Mouse (Mus musculus) MEL (cell line): ENCODE data around the gene Slc7a5. TPM values are rescaled to one million over a fixed set of nuclear protein-coding genes. Genes with fewer than 3 reads are reported as not detected.
A peak's percentile ranks its signal among the peaks of the same experiment; 100 is the strongest.

Experiments used
- DNase-seq: peaks from one replicate; pipeline ENCODE4 v3.0.0; 2011; ENCODE audit warnings: low read depth, low spot score
- H3K27ac ChIP-seq: 2 replicates; pipeline ENCODE4 v1.5.1; 2012; ENCODE audit warnings: low read depth, mild to moderate bottlenecking, control low read depth, low read length, moderate library complexity; ENCODE audit not compliant: control insufficient read depth
- H3K27me3 ChIP-seq, 2 experiments: fragments of 150-350 bp in 1 of 2; sonication (generic) in 1 of 2; 2 replicates each; pipeline ENCODE4 v1.6.1; 2012; ENCODE audit warnings: low read length in 2 of 2, mild to moderate bottlenecking in 2 of 2, improper control_type of control experiment in 1 of 2, moderate library complexity in 1 of 2; ENCODE audit not compliant: insufficient read depth in 2 of 2, control insufficient read depth in 1 of 2
- H3K36me3 ChIP-seq, 2 experiments: 2 replicates each; pipeline ENCODE4 v1.6.1; 2012 to 2014; ENCODE audit warnings: low read length in 2 of 2, improper control_type of control experiment in 1 of 2, inconsistent platforms in 1 of 2, mild to moderate bottlenecking in 1 of 2; ENCODE audit not compliant: insufficient read depth in 2 of 2, control insufficient read depth in 1 of 2
- H3K4me1 ChIP-seq, 2 experiments: fragments of 150-350 bp in 1 of 2; sonication (generic) in 1 of 2; 2 replicates each; pipeline ENCODE4 v1.6.1; 2012; ENCODE audit warnings: low read length in 2 of 2, improper control_type of control experiment in 1 of 2, mild to moderate bottlenecking in 1 of 2; ENCODE audit not compliant: insufficient read depth in 2 of 2, control insufficient read depth in 1 of 2
- H3K4me3 ChIP-seq, 2 experiments: fragments of 150-350 bp in 1 of 2; sonication (generic) in 1 of 2; 2 replicates each; pipeline ENCODE4 v1.5.1; 2012; ENCODE audit warnings: low read depth in 2 of 2, low read length in 2 of 2, mild to moderate bottlenecking in 2 of 2, moderate library complexity in 2 of 2, control low read depth in 1 of 2, improper control_type of control experiment in 1 of 2; ENCODE audit not compliant: control insufficient read depth in 1 of 2, insufficient read depth in 1 of 2
- H3K79me2 ChIP-seq: 2 replicates; pipeline ENCODE4 v1.6.1; 2012; ENCODE audit warnings: mild to moderate bottlenecking, low read length, moderate library complexity; ENCODE audit not compliant: control insufficient read depth, poor library complexity, insufficient read depth
- H3K9ac ChIP-seq: 2 replicates; pipeline ENCODE4 v1.6.1; 2012; ENCODE audit warnings: low read depth, mild to moderate bottlenecking, control low read depth, low read length, moderate library complexity; ENCODE audit not compliant: control insufficient read depth, poor library complexity, severe bottlenecking
- H3K9me3 ChIP-seq: fragments of 150-350 bp; sonication (generic); replicated peaks from 2 replicates; pipeline ENCODE4 v1.6.1; 2012; ENCODE audit warnings: mild to moderate bottlenecking, low read length, improper control_type of control experiment, moderate library complexity; ENCODE audit not compliant: insufficient read depth
- BHLHE40 ChIP-seq: IDR thresholded peaks from 2 replicates; pipeline ENCODE4 v1.6.1; 2012; ENCODE audit warnings: low read depth, mild to moderate bottlenecking, inconsistent platforms, low read length, improper control_type of control experiment, borderline replicate concordance
- CHD1 ChIP-seq: IDR thresholded peaks from 2 replicates; pipeline ENCODE4 v1.6.1; 2012; ENCODE audit warnings: low read depth, mild to moderate bottlenecking, inconsistent platforms, low read length, improper control_type of control experiment
- CHD2 ChIP-seq: IDR thresholded peaks from 2 replicates; pipeline ENCODE4 v1.6.1; 2011; ENCODE audit warnings: low read length, improper control_type of control experiment
- CTCF ChIP-seq, 3 experiments: IDR thresholded peaks in 2 of 3; conservative IDR thresholded peaks in 1 of 3; 2 replicates each; pipeline ENCODE4 v1.5.1; 2011 to 2012; ENCODE audit warnings: low read length in 3 of 3, low read depth in 2 of 3, mild to moderate bottlenecking in 2 of 3, improper control_type of control experiment in 1 of 3, inconsistent platforms in 1 of 3, mixed read lengths in 1 of 3, moderate library complexity in 1 of 3; ENCODE audit not compliant: control insufficient read depth in 1 of 3, insufficient read depth in 1 of 3, poor library complexity in 1 of 3, severe bottlenecking in 1 of 3
- E2F4 ChIP-seq: IDR thresholded peaks from 2 replicates; pipeline ENCODE4 v1.6.1; 2011; ENCODE audit warnings: low read depth, low read length, improper control_type of control experiment, borderline replicate concordance
- ELF1 ChIP-seq: IDR thresholded peaks from 2 replicates; pipeline ENCODE4 v1.6.1; 2014; ENCODE audit warnings: low read depth, mild to moderate bottlenecking, inconsistent platforms, low read length, improper control_type of control experiment, moderate library complexity
- EP300 ChIP-seq, 2 experiments: IDR thresholded peaks; 2 replicates each; pipeline ENCODE4 v1.6.1; 2011; ENCODE audit warnings: improper control_type of control experiment in 2 of 2, low read length in 2 of 2, low read depth in 1 of 2, mild to moderate bottlenecking in 1 of 2
- ETS1 ChIP-seq: IDR thresholded peaks from 2 replicates; pipeline ENCODE4 v1.6.1; 2012; ENCODE audit warnings: low read depth, mild to moderate bottlenecking, inconsistent platforms, low read length, improper control_type of control experiment, moderate library complexity
- GATA1 ChIP-seq: IDR thresholded peaks from 2 replicates; pipeline ENCODE4 v1.6.1; 2011; ENCODE audit warnings: low read depth, low read length, improper control_type of control experiment
- HCFC1 ChIP-seq: IDR thresholded peaks from 2 replicates; pipeline ENCODE4 v1.6.1; 2012; ENCODE audit warnings: low read depth, mild to moderate bottlenecking, inconsistent platforms, low read length, improper control_type of control experiment, moderate library complexity
- JUND ChIP-seq: IDR thresholded peaks from 2 replicates; pipeline ENCODE4 v1.6.1; 2011; ENCODE audit warnings: low read depth, mild to moderate bottlenecking, improper control_type of control experiment, low read length
- KAT2A ChIP-seq: conservative IDR thresholded peaks from 2 replicates; pipeline ENCODE4 v1.6.1; 2012; ENCODE audit warnings: low read depth, low read length, improper control_type of control experiment, inconsistent platforms
- MAFK ChIP-seq: IDR thresholded peaks from 2 replicates; pipeline ENCODE4 v1.6.1; 2011; ENCODE audit warnings: low read depth, mild to moderate bottlenecking, low read length, improper control_type of control experiment, borderline replicate concordance
- MAX ChIP-seq: IDR thresholded peaks from 2 replicates; pipeline ENCODE4 v1.6.1; 2011; ENCODE audit warnings: low read length, improper control_type of control experiment
- MAZ ChIP-seq: IDR thresholded peaks from 2 replicates; pipeline ENCODE4 v1.6.1; 2012; ENCODE audit warnings: low read depth, mild to moderate bottlenecking, inconsistent platforms, low read length, improper control_type of control experiment
- MEF2A ChIP-seq: IDR thresholded peaks from 2 replicates; pipeline ENCODE4 v1.6.1; 2014; ENCODE audit warnings: low read depth, mild to moderate bottlenecking, inconsistent platforms, low read length, improper control_type of control experiment; ENCODE audit not compliant: poor library complexity, insufficient replicate concordance, severe bottlenecking; ENCODE audit errors: extremely low read depth
- MXI1 ChIP-seq: IDR thresholded peaks from 2 replicates; pipeline ENCODE4 v1.6.1; 2011; ENCODE audit warnings: mild to moderate bottlenecking, low read depth, low read length, improper control_type of control experiment
- MYB ChIP-seq: IDR thresholded peaks from 2 replicates; pipeline ENCODE4 v1.6.1; 2011; ENCODE audit warnings: mild to moderate bottlenecking, low read depth, low read length, improper control_type of control experiment
- MYC ChIP-seq: IDR thresholded peaks from 2 replicates; pipeline ENCODE4 v1.6.1; 2011; ENCODE audit warnings: low read depth, mild to moderate bottlenecking, low read length, improper control_type of control experiment, moderate library complexity
- NELFE ChIP-seq: IDR thresholded peaks from 2 replicates; pipeline ENCODE4 v1.6.1; 2011; ENCODE audit warnings: low read depth, low read length, improper control_type of control experiment
- NRF1 ChIP-seq: IDR thresholded peaks from 2 replicates; pipeline ENCODE4 v1.6.1; 2014; ENCODE audit warnings: low read depth, mild to moderate bottlenecking, inconsistent platforms, low read length, improper control_type of control experiment, moderate library complexity; ENCODE audit not compliant: poor library complexity, insufficient read depth, severe bottlenecking
- POLR2A ChIP-seq, 2 experiments: IDR thresholded peaks; 2 replicates each; pipeline ENCODE4 v1.6.1; 2011 to 2012; ENCODE audit warnings: low read length in 2 of 2, mild to moderate bottlenecking in 2 of 2, control low read depth in 1 of 2, improper control_type of control experiment in 1 of 2, low read depth in 1 of 2, moderate library complexity in 1 of 2; ENCODE audit not compliant: control insufficient read depth in 1 of 2, insufficient read depth in 1 of 2, poor library complexity in 1 of 2
- POLR2AphosphoS2 ChIP-seq: IDR thresholded peaks from 2 replicates; pipeline ENCODE4 v1.6.1; 2011; ENCODE audit warnings: low read length, improper control_type of control experiment
- RAD21 ChIP-seq: IDR thresholded peaks from 2 replicates; pipeline ENCODE4 v1.6.1; 2011; ENCODE audit warnings: mild to moderate bottlenecking, low read depth, low read length, improper control_type of control experiment
- RCOR1 ChIP-seq: IDR thresholded peaks from 2 replicates; pipeline ENCODE4 v1.6.1; 2012; ENCODE audit warnings: low read depth, mild to moderate bottlenecking, inconsistent platforms, low read length, improper control_type of control experiment
- SIN3A ChIP-seq: IDR thresholded peaks from 2 replicates; pipeline ENCODE4 v1.6.1; 2012; ENCODE audit warnings: low read length, improper control_type of control experiment, inconsistent platforms
- SMC3 ChIP-seq: IDR thresholded peaks from 2 replicates; pipeline ENCODE4 v1.6.1; 2011; ENCODE audit warnings: low read depth, low read length, improper control_type of control experiment
- TAL1 ChIP-seq: IDR thresholded peaks from 2 replicates; pipeline ENCODE4 v1.6.1; 2012; ENCODE audit warnings: mild to moderate bottlenecking, inconsistent platforms, low read length, moderate library complexity, mixed read lengths
- TBP ChIP-seq: IDR thresholded peaks from 2 replicates; pipeline ENCODE4 v1.8.0; 2011; ENCODE audit warnings: low read depth, low read length, improper control_type of control experiment
- TCF12 ChIP-seq: IDR thresholded peaks from 2 replicates; pipeline ENCODE4 v1.6.1; 2014; ENCODE audit warnings: low read depth, mild to moderate bottlenecking, inconsistent platforms, low read length, improper control_type of control experiment, moderate library complexity
- USF2 ChIP-seq, 2 experiments: IDR thresholded peaks; 2 replicates each; pipeline ENCODE4 v1.6.1; 2011 to 2012; ENCODE audit warnings: improper control_type of control experiment in 2 of 2, low read length in 2 of 2, borderline replicate concordance in 1 of 2, inconsistent platforms in 1 of 2, low read depth in 1 of 2, mild to moderate bottlenecking in 1 of 2; ENCODE audit not compliant: insufficient read depth in 1 of 2
- ZC3H11A ChIP-seq: IDR thresholded peaks from 2 replicates; pipeline ENCODE4 v1.6.1; 2012; ENCODE audit warnings: low read depth, mild to moderate bottlenecking, inconsistent platforms, low read length, improper control_type of control experiment
- ZKSCAN1 ChIP-seq: IDR thresholded peaks from 2 replicates; pipeline ENCODE4 v1.6.1; 2012; ENCODE audit warnings: low read depth, mild to moderate bottlenecking, inconsistent platforms, low read length, improper control_type of control experiment, moderate library complexity
- ZMIZ1 ChIP-seq: IDR thresholded peaks from 2 replicates; pipeline ENCODE4 v1.6.1; 2012; ENCODE audit warnings: low read depth, mild to moderate bottlenecking, inconsistent platforms, low read length, improper control_type of control experiment, moderate library complexity
- ZNF384 ChIP-seq: IDR thresholded peaks from 2 replicates; pipeline ENCODE4 v1.6.1; 2012; ENCODE audit warnings: low read depth, mild to moderate bottlenecking, inconsistent platforms, low read length, improper control_type of control experiment
- polyA plus RNA-seq, 2 experiments: library from polyadenylated mRNA; stranded (reverse) in 1 of 2; unstranded in 1 of 2; fragments of >175 nt in 1 of 2; fragments of >200 nt in 1 of 2; gene quantifications; 2 replicates each; pipeline versions ENCODE4 v1.2.1 to v1.2.4; 2012; ENCODE audit warnings: low replicate concordance in 2 of 2, low read depth in 1 of 2; ENCODE audit not compliant: insufficient read length in 2 of 2, insufficient read depth in 1 of 2, missing spikeins in 1 of 2
- total RNA-seq: library from RNA; depleted of rRNA; stranded (reverse); fragments of 300-350 nt; gene quantifications from 2 replicates; pipeline ENCODE4 v1.2.3, GENCODE M21; 2012

Gene Slc7a5
- total and polyA plus RNA-seq, 3 experiments, result 55.0 to 263 (median 108) TPM

DNA sequence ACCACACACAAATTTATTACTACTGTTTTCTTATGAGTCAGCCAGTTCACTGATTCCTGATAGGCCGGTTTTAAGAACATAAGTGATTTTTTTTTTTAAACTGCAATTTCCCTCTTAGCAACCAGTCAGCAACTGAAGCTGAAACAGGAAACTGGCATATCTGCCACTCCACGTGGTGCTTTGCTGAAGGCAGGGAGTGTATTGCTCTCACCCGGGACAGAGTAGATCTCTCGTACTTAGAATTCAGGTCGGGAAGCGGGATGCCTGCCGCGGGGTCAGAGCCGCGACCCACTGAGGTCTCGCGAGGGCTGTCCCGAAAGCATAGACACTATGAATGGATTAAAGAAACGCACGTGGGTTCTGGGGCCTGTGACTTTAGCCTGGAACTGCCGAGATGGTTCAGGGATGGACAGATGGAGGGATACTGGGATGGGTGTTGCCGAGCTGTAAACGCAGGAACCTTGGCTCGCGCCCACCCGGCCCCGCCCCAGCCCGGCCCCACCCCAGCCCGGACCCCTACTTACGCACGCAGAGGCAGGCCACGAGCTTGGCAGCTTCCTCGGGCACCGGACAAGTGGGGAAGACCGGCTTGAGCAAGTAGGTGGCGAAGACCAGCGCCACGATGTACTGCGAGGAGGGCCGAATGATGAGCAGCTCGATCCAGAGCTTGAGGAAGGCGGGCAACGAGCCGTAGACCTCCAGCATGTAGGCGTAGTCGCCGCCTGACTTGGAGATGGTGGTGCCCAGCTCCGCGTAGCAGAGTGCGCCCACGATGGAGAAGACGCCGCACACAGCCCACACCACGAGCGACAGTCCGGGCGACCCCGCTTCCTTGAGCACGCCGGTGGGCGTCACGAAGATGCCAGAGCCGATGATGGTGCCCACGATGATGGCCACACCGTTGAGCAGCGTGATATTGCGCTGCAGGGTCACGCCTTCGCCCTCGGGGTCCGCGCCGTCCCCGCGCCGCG lies 667 bp downstream of the Slc7a5 start:
- H3K9ac ChIP-seq, result peak overlapping the region; percentile 93
- DNase-seq, result peak; percentile 87
- no peaks in the 10 kb centered on the region for H3K9me3 ChIP-seq
- H3K27me3 ChIP-seq, result no peaks in the 10 kb centered on the region
- H3K27ac ChIP-seq, result peak overlapping the region; percentile 75
- peaks cover 6 to 27% of the 10 kb centered on the region in 2 experiments for H3K36me3 ChIP-seq
- H3K79me2 ChIP-seq, result peaks cover 56% of the 10 kb centered on the region
- peaks cover 8 to 38% of the 10 kb centered on the region in 2 experiments for H3K4me1 ChIP-seq
- peak overlapping the region; percentile 93 to 96 for H3K4me3 ChIP-seq
- TF ChIP-seq KAT2A (no peak; the same call in 1 of the 2 replicates), ETS1 (peak; percentile 78), POLR2AphosphoS2 (peak; percentile 3; the same call in 1 of the 2 replicates), SIN3A (peak; percentile 100), SMC3 (no peak), MAZ (no peak), POLR2A (IDR thresholded peaks at IDR 0.05; ENCODE audit: control insufficient read depth in 1 of 2, insufficient read depth in 1 of 2, low read depth in 1 of 2, low read length in 2 of 2, poor library complexity in 1 of 2) (peak in 1 of 2 experiments; percentile 56; a peak in 1 of 4 replicates), TBP (peak; percentile 47; the same call in 1 of the 2 replicates), RCOR1 (peak; percentile 70), ZNF384 (peak; percentile 96), HCFC1 (peak; percentile 64), MXI1 (peak; percentile 100), BHLHE40 (no peak), MAX (peak; percentile 98), ZMIZ1 (no peak), MYB (no peak), NELFE (no peak), JUND (no peak; the same call in 1 of the 2 replicates), MEF2A (no peak), TAL1 (no peak), RAD21 (no peak), MYC (peak; percentile 99), TCF12 (peak; percentile 43; the same call in 1 of the 2 replicates), ZC3H11A (no peak), USF2 (IDR thresholded peaks at IDR 0.05; ENCODE audit: borderline replicate concordance in 1 of 2, insufficient read depth in 1 of 2, low read depth in 1 of 2, low read length in 2 of 2) (no peak), CHD2 (no peak), ZKSCAN1 (no peak; the same call in 1 of the 2 replicates), CHD1 (0 out of 2 replicates have a peak, but pooled peaks have one; percentile 6), EP300 (IDR thresholded peaks at IDR 0.05; ENCODE audit: low read depth in 1 of 2, low read length in 2 of 2) (peak in 1 of 2 experiments; percentile 52; a peak in 2 of 4 replicates), MAFK (peak; percentile 31; the same call in 1 of the 2 replicates), CTCF (IDR thresholded peaks at IDR 0.05 in 2 of 3, conservative IDR thresholded peaks at IDR 0.05 in 1 of 3; ENCODE audit: control insufficient read depth in 1 of 3, insufficient read depth in 1 of 3, low read depth in 2 of 3, low read length in 3 of 3, poor library complexity in 1 of 3, severe bottlenecking in 1 of 3) (no peak), E2F4 (no peak), NRF1 (no peak), GATA1 (peak; percentile 24; the same call in 1 of the 2 replicates), ELF1 (peak; percentile 61)
